Mouse (Mus musculus): ENCODE results near the gene Gm2431.
"Not testable (repeated sequence)": the region's sequence is repeated elsewhere in the genome, so short reads cannot be mapped to it uniquely, and the experiment has no call there.

Gene Gm2431

GRCm38 (mm10) chr7:142258254-142258653, at the start of gene Gm2431:
Gene Gm2431, minus strand, starts transcription at chr7:142258354.
- DNase-seq (ENCODE audit: extremely low read depth, low read depth) = not testable (repeated sequence)

DNA sequence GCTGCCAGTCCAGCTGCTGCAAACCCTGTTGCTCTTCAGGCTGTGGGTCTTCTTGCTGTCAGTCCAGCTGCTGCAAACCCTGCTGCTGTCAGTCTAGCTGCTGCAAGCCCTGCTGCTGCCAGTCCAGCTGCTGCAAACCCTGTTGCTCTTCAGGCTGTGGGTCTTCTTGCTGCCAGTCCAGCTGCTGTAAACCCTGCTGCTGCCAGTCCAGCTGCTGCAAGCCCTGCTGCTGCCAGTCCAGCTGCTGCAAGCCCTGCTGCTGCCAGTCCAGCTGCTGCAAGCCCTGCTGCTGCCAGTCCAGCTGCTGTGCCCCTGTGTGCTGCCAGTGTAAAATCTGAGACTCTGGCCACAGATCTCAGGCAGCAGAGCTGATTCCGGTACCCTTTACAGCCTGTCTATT, 45.8 kb upstream of the Gm2431 start:
- not testable (repeated sequence) for DNase-seq (ENCODE audit: extremely low read depth, low read depth)

DNA sequence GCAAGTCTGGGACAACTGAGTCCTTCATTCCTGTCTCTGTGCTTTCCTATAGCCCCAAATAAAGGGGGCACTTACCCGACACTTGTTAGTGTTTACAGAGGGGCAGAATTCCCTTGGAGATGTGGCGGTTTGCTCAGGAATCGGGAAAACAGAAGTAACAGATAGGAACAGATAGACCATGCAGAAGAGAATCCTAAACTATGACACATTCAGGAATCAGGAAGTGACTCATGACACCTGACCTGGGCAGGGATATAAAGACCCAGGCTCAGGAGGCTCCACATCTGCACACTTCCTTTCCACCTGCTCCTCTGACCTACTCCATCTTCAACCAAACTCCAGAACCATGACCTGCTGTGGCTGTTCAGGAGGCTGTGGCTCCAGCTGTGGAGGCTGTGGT, 45.1 kb upstream of the Gm2431 start, which contains the start of gene Krtap5-4:
Gene Krtap5-4, plus strand, starts transcription at position 301 of the 400 bp plus-strand sequence.
- DNase-seq (ENCODE audit: extremely low read depth, low read depth) = no peak

- DNase-seq (ENCODE audit: extremely low read depth, low read depth) = not testable (repeated sequence)
These were observed 38.9 kb upstream of the Gm2431 start, which contains the start of gene Krtap5-1 for GRCm38 (mm10) chr7:142297018-142297417. Gene Krtap5-1, minus strand, starts transcription at chr7:142297118.

DNA sequence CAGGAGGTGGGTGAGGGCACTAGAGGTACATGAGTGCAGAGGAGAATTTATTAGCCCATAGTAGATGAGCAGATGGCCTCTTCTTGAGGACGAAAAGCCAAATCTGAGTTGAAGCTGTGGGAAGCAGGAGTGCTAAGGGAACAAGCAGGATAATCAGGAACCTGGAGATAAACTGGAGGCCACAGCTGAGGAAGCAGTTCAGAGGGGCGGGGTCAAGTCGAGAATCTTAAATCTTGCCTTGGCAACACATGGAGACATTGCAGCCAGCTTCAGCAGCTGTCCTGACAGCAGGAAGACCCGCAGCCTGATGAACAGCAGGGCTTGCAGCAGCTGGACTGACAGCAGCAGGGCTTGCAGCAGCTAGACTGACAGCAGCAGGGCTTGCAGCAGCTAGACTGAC, 38.0 kb upstream of the Gm2431 start:
- DNase-seq (ENCODE audit: extremely low read depth, low read depth) = not testable (repeated sequence)

DNA sequence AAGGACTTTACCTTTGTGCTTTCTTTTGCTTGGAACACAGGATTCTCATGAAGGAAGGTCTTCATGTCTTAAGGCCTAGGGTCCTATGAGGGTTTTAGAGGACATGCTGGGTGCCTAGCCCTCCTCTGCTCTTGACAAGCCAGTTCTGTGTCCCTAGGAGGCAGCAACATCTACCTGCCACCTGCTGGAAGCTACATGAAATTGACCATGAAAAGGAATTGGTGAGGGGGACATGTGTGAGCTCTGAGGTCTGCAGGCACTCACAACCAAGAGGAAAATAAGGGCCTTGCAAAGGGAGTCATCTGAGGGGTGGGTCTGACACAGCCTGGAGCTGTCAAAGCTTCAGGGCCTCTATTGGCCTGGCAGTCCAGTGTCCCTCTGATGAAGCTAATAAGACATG, 37.3 kb upstream of the Gm2431 start:
- DNase-seq (ENCODE audit: extremely low read depth, low read depth) = no peak

GRCm38 (mm10) chr7:142293851-142294250, 35.7 kb upstream of the Gm2431 start:
- not testable (repeated sequence) for DNase-seq (ENCODE audit: extremely low read depth, low read depth)

DNA sequence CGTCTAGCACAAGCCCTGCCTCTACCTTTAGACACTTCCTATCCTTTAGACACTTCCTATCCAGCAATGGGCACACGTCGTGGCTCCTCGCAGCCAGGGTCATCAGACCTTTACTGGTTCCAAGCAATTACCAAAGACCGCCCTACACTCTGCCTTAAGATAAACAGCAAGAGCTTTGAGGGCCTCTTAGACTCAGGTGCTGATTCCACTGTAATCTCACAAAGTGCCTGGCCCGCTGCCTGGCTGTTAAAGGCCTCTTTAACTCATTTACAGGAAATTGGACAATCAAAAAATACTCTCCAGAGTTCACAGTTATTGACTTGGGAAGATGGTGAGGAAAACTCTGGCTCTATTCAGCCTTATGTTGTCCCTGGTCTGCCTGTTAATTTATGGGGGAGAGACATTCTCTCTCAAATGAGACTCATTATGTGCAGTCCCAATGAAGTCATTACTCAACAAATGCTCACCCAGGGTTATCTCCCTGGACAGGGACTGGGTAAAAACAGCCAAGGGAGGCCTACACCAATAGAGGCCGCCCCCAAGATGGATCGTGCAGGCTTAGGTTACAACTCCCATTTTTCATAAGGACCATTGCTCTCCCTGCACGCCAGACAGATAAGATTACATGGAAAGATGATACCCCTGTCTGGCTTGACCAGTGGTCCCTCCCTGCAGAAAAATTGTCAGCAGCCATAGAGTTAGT, 27.9 kb upstream of the Gm2431 start:
- not testable (repeated sequence) for DNase-seq (ENCODE audit: extremely low read depth, low read depth)

DNA sequence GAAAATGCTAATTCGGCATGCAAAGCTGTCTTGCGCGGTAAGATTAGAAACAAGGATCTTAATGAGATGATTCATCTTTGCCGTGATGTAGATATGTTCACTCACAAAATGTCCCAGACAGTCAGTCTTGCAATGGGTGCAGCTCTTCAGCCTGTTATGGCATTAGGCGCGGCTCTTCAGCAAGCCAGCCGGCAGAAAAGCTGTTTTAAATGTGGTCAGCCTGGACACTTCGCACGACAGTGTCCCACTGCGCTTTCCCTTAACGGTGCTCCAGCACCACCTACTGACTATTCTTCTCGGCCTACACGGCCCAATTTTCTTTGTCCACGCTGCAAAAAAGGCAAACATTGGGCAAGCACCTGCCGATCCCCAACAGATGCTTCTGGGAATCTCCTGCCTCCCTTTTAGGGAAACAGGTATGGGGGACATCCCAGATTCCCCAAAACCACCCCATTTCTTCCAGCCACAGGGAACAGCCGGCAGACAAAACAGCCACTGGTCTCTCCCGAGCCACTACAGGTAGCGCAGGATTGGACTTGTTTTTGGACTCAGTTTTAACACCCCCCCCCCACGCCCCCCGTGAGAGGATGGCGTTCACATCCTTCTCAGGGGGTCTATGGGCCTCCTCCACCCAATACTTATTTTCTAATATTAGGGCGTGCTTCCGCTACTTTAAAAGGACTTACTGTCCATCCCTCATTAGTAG, 27.1 kb upstream of the Gm2431 start:
- no peak for DNase-seq (ENCODE audit: extremely low read depth, low read depth)

DNA sequence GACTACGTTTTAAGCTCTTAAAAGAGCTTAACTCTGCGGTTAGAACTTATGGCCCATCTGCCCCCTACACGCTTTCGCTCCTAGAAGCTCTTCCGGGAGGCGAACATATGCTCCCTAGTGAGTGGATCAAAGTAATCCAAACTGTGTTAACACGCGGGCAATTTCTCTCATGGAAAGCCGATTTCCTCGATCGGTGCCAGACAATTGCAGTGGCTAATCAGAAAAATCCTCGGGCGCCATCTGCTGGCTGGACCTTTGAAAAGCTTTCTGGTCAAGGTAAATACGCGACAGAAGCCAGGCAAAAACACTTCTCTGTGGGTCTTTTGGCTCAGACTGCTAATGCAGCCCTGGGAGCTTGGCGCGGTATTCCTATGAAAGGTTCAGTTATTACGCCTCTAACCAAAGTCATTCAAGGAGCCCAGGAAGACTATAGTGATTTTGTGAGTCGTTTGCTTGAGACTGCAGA, 26.5 kb upstream of the Gm2431 start:
- peak; percentile 71 for DNase-seq (ENCODE audit: extremely low read depth, low read depth)

GRCm38 (mm10) chr7:142284023-142284591, 26.0 kb upstream of the Gm2431 start:
- peak; percentile 51 for DNase-seq (ENCODE audit: extremely low read depth, low read depth)

- not testable (repeated sequence) for DNase-seq (ENCODE audit: extremely low read depth, low read depth)
These were observed 24.7 kb upstream of the Gm2431 start for GRCm38 (mm10) chr7:142282847-142283246.

DNA sequence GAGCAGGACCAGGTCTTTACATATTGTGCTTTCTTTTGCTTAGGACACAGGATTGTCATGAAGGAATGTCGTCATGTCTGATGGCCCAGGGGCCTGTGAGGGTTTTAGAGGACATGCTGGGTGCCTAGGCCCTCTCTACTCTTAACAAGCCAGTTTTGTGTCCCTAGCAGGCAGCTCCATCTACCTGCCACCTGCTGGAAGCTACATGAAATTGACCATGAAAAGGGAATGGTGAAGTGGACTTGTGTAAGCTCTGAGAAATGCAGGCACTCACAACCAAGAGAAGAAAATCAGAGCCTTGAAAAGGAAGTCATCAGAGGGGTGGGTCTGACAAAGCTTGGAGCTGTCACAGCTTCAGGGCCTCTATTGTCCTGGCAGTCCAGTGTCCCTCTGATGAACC, 21.1 kb upstream of the Gm2431 start:
- not testable (repeated sequence) for DNase-seq (ENCODE audit: extremely low read depth, low read depth)

DNA sequence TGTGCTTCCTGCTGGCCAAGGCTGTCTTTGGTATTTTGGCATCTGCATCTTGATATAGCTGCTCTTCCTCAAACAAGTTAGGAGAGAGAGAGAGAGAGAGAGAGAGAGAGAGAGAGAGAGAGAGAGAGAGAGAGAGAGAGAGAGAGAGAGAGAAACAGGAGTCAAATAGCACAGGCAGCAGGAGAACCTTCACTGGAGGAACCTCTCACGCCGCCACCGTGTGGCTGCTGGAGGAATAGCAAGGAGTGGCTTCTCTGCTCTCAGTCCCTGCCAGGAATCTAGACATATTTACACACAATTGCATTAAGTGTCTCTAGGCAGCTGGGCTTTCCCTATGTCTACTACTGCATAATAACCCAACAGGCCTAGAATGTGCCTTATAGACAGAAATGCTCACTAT, 20.0 kb upstream of the Gm2431 start:
- not testable (repeated sequence) for DNase-seq (ENCODE audit: extremely low read depth, low read depth)

- not testable (repeated sequence) for DNase-seq (ENCODE audit: extremely low read depth, low read depth)
These were observed 16.1 kb upstream of the Gm2431 start, which contains the start of gene Gm4559 for GRCm38 (mm10) chr7:142274263-142274662. Gene Gm4559, minus strand, starts transcription at chr7:142274363.

GRCm38 (mm10) chr7:142255517-142255916, 2.6 kb downstream of the Gm2431 start:
- no peak for DNase-seq (ENCODE audit: extremely low read depth, low read depth)

GRCm38 (mm10) chr7:142249824-142250223, 8.3 kb downstream of the Gm2431 start:
- peak; percentile 5 for DNase-seq (ENCODE audit: extremely low read depth, low read depth)

DNA sequence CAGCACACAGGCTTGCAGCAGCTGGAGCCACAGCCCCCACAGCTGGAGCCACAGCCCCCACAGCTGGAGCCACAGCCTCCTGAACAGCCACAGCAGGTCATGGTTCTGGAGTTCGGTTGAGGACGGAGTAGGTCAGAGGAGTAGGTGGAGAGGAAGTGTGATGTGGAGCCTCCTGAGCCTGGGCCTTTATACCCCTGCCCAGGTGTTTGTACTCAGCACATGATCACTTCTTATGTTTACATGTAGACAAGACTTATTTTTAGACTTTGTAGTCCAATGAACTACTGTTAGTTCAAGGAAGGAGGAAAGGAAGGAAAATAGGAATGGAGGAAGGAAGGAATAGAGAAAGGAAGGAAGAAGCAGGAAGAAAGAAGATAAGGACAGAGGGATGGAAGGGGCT, 17.2 kb downstream of the Gm2431 start, which contains the start of gene Gm40460:
Gene Gm40460, minus strand, starts transcription at position 101 of the 400 bp plus-strand sequence.
- no peak for DNase-seq (ENCODE audit: extremely low read depth, low read depth)

GRCm38 (mm10) chr7:142231540-142231939, 26.6 kb downstream of the Gm2431 start:
- no peak for DNase-seq (ENCODE audit: extremely low read depth, low read depth)

DNA sequence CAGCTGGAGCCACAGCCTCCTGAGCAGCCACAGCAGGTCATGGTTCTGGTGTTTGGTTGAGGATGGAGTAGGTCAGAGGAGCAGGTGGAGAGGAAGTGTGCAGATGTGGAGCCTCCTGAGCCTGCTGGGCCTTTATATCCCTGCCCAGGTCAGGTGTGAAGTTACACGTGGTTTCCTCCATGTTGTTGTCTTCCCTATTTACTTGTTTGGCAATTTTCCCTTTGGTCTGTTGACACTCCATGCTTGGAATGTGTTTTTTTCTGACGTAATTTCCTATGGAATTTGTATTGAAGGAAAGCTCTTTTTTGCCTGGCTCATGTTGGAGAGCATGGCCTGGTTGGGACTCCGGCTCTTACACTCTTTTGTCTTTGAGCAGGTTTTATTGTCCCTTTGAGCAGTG, 28.3 kb downstream of the Gm2431 start, which contains the start of gene Krtap5-5:
Gene Krtap5-5, minus strand, starts transcription at position 101 of the 400 bp plus-strand sequence.
- DNase-seq (ENCODE audit: extremely low read depth, low read depth) = not testable (repeated sequence)

DNA sequence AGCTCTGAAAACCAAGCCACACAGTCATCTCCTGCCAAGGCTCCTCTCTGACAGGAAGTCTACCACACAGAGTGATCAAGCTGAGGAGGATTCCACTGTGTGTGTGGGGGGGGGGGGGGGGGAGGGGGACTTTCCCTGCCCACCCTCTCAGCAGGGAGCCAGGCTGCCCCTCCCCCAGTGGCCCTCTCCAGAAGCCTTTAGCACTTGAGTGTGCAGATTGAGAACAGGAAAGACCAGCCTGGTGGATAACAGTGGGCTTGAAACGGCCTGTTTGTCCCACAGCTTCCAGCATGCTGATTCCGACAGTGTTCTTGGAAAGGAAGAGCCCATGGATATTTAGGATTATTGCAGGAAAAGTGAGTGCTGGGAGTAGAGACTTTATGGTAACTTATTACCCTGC, 33.6 kb downstream of the Gm2431 start:
- no peak for DNase-seq (ENCODE audit: extremely low read depth, low read depth)

DNA sequence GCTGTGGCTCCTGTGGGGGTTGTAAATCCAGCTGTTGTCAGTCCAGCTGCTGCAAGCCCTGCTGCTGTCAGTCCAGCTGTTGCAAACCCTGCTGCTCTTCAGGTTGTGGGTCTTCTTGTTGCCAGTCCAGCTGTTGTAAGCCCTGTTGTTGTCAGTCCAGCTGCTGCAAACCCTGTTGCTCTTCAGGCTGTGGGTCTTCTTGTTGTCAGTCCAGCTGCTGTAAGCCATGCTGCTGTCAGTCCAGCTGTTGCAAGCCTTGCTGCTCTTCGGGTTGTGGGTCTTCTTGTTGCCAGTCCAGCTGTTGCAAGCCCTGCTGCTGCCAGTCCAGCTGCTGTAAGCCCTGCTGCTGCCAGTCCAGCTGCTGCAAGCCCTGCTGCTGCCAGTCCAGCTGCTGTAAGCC, 46.0 kb downstream of the Gm2431 start:
- DNase-seq (ENCODE audit: extremely low read depth, low read depth) = not testable (repeated sequence)

Measured in MEL-GATA-1-ER (cell line).